Mouse (Mus musculus): ENCODE data around the gene Slc25a12.

- TF ChIP-seq CTCF (IDR thresholded peaks at IDR 0.05; ENCODE audit: low read depth, low read length) (no peak), POLR2A (IDR thresholded peaks at IDR 0.05; ENCODE audit: extremely low read depth, insufficient read depth, low read length) (no peak)
These were observed 7.4 kb downstream of the Slc25a12 start for GRCm38 (mm10) chr2:71360192-71360591.
